Mouse (Mus musculus) lung, postnatal 0 days (tissue): ENCODE data around the gene Eps15l1.

Experiments used
- CTCF ChIP-seq: IDR thresholded peaks from 2 replicates; pipeline ENCODE4 v1.5.1; 2016; ENCODE audit warnings: antibody characterized with exemption, mild to moderate bottlenecking
- EP300 ChIP-seq: IDR thresholded peaks from 2 replicates; pipeline ENCODE4 v1.6.1; 2016; ENCODE audit warnings: antibody characterized with exemption, mild to moderate bottlenecking, control low read depth

DNA sequence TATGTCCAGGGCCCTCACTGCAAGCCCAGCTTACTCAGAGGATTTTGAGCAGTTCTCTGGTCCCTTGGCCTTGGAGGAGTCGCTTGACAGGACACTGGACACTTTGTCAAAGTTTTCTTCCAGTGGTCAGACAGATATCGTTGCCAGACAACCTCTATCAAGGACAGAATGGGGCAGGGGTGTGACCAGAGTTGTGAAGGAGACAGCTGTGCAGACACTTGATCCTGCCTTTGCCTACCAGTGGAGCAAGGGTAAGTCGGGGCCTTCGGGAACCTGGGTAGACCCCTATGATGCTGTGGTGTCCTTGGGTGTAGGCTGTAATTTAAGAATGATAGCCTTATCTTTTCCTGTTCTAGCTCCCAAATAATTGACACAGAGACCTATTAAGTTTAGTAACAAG is 34.1 kb upstream of the Eps15l1 start:
- no peak for TF ChIP-seq CTCF
- TF ChIP-seq EP300, result no peak
